Mouse (Mus musculus): Measurements from ENCODE around the gene Tnfrsf1a.

Gene Tnfrsf1a

DNA sequence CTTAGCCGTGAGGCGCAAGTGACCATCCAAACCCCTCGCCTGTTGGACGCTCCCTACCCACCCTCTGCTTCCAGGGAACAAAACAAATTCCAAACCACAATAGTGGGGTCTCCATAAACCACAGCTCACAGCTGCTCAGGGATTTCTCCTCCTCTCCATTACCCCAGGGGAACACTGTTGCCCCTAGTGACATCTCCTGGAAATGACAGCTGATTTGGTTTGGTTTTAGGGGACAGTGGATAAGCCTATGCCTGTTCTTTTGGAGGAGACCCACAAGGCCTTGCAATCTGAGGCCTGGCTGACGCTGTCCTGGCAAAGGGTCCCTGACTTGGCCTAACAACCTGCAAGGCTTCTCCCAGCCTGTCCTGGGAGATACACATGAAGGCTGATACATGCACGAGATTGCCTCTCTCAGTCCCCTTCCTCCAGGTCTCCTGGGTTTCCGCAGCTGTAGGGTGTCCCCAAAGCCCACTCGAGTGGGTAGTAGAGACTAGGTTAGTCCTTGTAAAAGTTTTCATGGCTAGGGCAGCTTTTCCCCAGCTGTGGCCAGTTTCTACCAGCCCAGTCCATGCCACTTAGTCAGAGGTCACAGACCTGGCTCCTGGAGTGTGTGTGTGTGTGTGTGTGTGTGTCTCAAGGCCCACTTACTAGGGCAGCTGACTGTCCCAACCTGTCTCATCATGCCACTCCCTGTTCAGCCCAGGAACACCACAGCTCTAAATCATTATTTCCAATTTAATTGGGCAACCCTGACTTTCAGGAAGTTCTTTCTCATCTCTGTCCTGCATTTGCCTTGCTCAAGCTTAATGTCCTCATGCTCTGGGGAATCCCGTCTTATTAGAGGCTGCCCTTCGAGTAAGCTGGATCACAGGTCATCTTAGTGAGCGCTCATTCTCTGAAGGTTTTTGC, 36.2 kb downstream of the Tnfrsf1a start:
- no peak for DNase-seq (ENCODE audit: low spot score)

DNA sequence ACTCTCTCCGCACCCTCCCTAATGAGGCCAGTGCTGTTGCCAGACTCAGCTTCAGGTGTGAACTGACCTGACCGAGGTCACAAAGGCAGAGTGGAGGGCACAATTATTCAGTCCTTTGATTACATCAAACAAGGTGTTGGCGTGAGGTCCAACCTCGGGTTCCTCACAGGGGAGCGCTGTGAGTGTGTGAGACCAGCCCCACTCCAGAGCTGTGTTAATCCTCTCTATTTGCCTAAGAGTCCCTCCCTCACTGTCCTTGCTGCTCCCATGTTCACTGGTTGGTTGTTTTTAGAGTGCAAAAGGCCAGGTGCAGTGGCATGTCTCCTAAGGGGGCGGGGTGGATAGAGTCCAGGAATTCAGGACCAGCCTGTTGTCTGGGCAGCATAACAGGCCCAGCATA, 36.9 kb downstream of the Tnfrsf1a start:
- DNase-seq (ENCODE audit: low spot score) = no peak

DNA sequence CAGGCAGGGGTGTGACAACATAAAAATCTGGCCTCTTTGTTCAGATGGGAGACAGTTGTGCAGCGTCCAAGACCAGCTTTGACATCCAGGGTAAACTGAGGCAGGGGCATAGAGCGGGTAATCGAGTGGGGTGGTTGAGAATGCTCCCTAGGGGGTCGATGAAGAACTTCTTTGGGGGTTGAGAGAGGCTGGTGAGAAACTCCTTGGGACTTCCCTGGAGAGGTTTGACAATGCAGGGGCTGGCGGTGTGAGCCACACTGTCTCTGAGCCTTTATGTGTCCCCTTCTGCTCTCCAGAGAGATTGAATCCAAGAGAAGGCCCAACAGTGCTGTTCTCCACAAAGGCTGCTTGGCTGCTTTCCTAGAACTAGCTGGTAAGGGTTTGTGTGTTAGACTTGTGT, 40.7 kb downstream of the Tnfrsf1a start:
- no peak for DNase-seq (ENCODE audit: low spot score)

GRCm38 (mm10) chr6:125405461-125406382, 56.6 kb downstream of the Tnfrsf1a start:
- no peak for DNase-seq (ENCODE audit: low spot score)

GRCm38 (mm10) chr6:125407224-125407623, 58.1 kb downstream of the Tnfrsf1a start:
- no peak for DNase-seq (ENCODE audit: low spot score)

DNA sequence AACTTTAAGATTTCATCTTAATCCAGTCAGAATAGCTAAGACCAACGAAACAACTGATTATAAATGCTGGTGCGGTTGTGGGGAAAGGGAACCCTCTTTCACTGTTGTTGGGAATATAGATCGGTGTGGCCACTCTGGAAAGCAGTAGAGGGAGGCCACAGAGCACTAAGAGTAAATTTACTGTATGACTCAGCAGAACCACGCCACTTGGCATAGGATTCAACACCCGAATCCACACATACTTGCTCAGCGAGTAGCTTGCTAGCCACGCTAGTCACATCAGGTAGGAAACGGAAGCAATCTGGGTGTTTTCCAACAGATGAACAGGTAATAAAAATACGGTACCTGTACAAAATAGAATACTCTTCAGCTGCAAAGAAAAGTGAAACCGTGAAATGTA, 58.5 kb downstream of the Tnfrsf1a start:
- no peak for DNase-seq (ENCODE audit: low spot score)

- DNase-seq (ENCODE audit: low spot score) = no peak
Measured at GRCm38 (mm10) chr6:125410551-125410950, 61.4 kb downstream of the Tnfrsf1a start.

GRCm38 (mm10) chr6:125410995-125411547, 61.9 kb downstream of the Tnfrsf1a start:
- no peak for DNase-seq (ENCODE audit: low spot score)

DNA sequence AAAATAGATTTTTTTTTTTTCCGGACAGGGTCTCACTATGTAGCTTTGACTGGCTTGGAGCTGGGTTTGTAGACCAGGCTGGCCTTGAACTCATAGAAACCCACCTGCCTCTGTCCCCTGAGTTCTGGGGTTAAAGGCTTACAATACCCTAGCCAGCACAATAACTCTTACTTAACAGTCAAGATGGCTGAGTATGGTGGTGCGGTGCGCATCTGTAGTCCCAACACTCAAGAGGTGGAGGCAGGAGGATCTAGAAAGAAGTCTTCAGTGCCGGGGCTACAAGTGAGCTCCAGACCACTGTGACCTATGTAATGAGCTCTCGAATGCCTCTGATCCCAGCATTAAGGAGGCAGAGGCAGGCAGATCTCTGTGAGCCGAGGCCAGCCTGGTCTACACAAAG, 62.5 kb downstream of the Tnfrsf1a start:
- no peak for DNase-seq (ENCODE audit: low spot score)
